ENCODE assay signal across 9 mouse cellular contexts in genomic region chr2:61804841-61805540, GRCm38 (mm10). TPM values are rescaled to one million over a fixed set of nuclear protein-coding genes. Genes with fewer than 3 reads are reported as not detected.
DNase-seq lines count a peak whose midpoint lies in the region; ATAC-seq and TF ChIP-seq lines count a peak whose summit lies in the region.
"Had no signal": no experiment of that assay in that cellular context is flagged by ENCODE, and none has a peak within 500 bp of the region (broad histone marks: within the 10 kb centered on the region; RNA-seq: fewer than 3 reads in every experiment).

No protein-coding gene starts in this region.

- TF ChIP-seq CTCF in lung, embryonic 14.5 days (IDR thresholded peaks at IDR 0.05; ENCODE audit: low read depth): no peak

- ATAC-seq in lung, embryonic 14.5 days (ENCODE audit: insufficient read depth): peak; percentile 18; the same call in 1 of the 2 replicates
- peak; percentile 27 for ATAC-seq in forebrain, embryonic 14.5 days
- peak; percentile 41 for ATAC-seq in neural tube, embryonic 14.5 days (ENCODE audit: low read depth)
- ATAC-seq in erythroblast, adult 5-6 weeks (replicated peaks; ENCODE audit: low FRiP score, poor library complexity, severe bottlenecking): no peak

- no peaks in the 10 kb centered on the region for H3K36me3 ChIP-seq in lung, embryonic 14.5 days (ENCODE audit: insufficient read depth)
- no peaks in the 10 kb centered on the region for H3K36me3 ChIP-seq in forebrain, embryonic 14.5 days (ENCODE audit: control insufficient read depth, insufficient read depth, low read length)
- H3K36me3 ChIP-seq in neural tube, embryonic 14.5 days (ENCODE audit: control insufficient read depth, insufficient read depth, low read length): no peaks in the 10 kb centered on the region

- no peak overlapping the region for H3K9ac ChIP-seq in lung, embryonic 14.5 days
- peak overlapping the region; percentile 87 for H3K9ac ChIP-seq in forebrain, embryonic 14.5 days (ENCODE audit: low read length)
- H3K9ac ChIP-seq in neural tube, embryonic 14.5 days (replicated peaks; ENCODE audit: low read depth, low read length): no peak overlapping the region
- H3K9ac ChIP-seq: liver, embryonic 14.5 days had no signal

- DNase-seq in adrenal gland, adult 2 months: peak; percentile 29
- DNase-seq in adrenal gland, adult 18-20 months (ENCODE audit: low spot score in 2 of 2): no peak
- peak; percentile 14 for DNase-seq in lung, embryonic 14.5 days
- DNase-seq in lung, adult 18-20 months: no peak
- peak; percentile 47 for DNase-seq in forebrain, embryonic 14.5 days (ENCODE audit: low spot score)
- DNase-seq in kidney, postnatal 25 days: peak; percentile 4 to 40

- H3K4me3 ChIP-seq in lung, embryonic 14.5 days (ENCODE audit: low read depth, low read length): peak overlapping the region; percentile 12
- peak overlapping the region; percentile 51 for H3K4me3 ChIP-seq in forebrain, embryonic 14.5 days (ENCODE audit: low read depth, low read length)
- H3K4me3 ChIP-seq in neural tube, embryonic 14.5 days (ENCODE audit: low read depth, low read length): no peak overlapping the region

- no peaks in the 10 kb centered on the region for H3K4me1 ChIP-seq in lung, embryonic 14.5 days (ENCODE audit: insufficient read depth)
- H3K4me1 ChIP-seq in forebrain, embryonic 14.5 days (ENCODE audit: control insufficient read depth, insufficient read depth, low read length): peaks cover 4% of the 10 kb centered on the region
- H3K4me1 ChIP-seq in neural tube, embryonic 14.5 days (ENCODE audit: control insufficient read depth, insufficient read depth, low read length): peaks cover 5% of the 10 kb centered on the region; the same call in 1 of the 2 replicates

- H3K27ac ChIP-seq in lung, embryonic 14.5 days (ENCODE audit: low read depth): no peak overlapping the region
- H3K27ac ChIP-seq in forebrain, embryonic 14.5 days (ENCODE audit: low read depth, low read length): peak overlapping the region; percentile 98
- H3K27ac ChIP-seq in neural tube, embryonic 14.5 days (ENCODE audit: low read depth, low read length): no peak overlapping the region
- H3K27ac ChIP-seq: liver, embryonic 14.5 days had no signal

- WGBS in lung, embryonic 14.5 days: under 1% methylated on average over 39 of the region's 39 CpGs
- 1% methylated on average over 39 of the region's 39 CpGs for WGBS in forebrain, embryonic 14.5 days
- under 1% methylated on average over 39 of the region's 39 CpGs for WGBS in neural tube, embryonic 14.5 days

- peaks cover 79% of the 10 kb centered on the region for H3K27me3 ChIP-seq in lung, embryonic 14.5 days (ENCODE audit: insufficient read depth, low read length)
- peaks cover 26% of the 10 kb centered on the region for H3K27me3 ChIP-seq in forebrain, embryonic 14.5 days (replicated peaks; ENCODE audit: control insufficient read depth, insufficient read depth, low read length)
- H3K27me3 ChIP-seq in neural tube, embryonic 14.5 days (ENCODE audit: control insufficient read depth, insufficient read depth, low read length): peaks cover 42% of the 10 kb centered on the region

- H3K9me3 ChIP-seq in lung, embryonic 14.5 days (ENCODE audit: low read depth, low read length): no peaks in the 10 kb centered on the region
- H3K9me3 ChIP-seq in forebrain, embryonic 14.5 days (replicated peaks; ENCODE audit: control insufficient read depth, low read length): no peaks in the 10 kb centered on the region
- no peaks in the 10 kb centered on the region for H3K9me3 ChIP-seq in neural tube, embryonic 14.5 days (ENCODE audit: control insufficient read depth, low read length)

- H3K4me2 ChIP-seq in lung, embryonic 14.5 days: peak overlapping the region; percentile 32
- H3K4me2 ChIP-seq in forebrain, embryonic 14.5 days (ENCODE audit: low read length): peak overlapping the region; percentile 47
- no peak overlapping the region for H3K4me2 ChIP-seq in neural tube, embryonic 14.5 days (ENCODE audit: low read depth, low read length)

RNA-seq across cellular contexts. Expression of gene Tbr1, which starts 2.3 kb away (rescaled TPM):
- not detected for total RNA-seq in adrenal gland, adult 2 months (2021)
- polyA plus RNA-seq in adrenal gland, adult 2 months (2012; rRNA removed): 0.02 and 0.15 TPM in 2 replicates
- total RNA-seq in adrenal gland, adult 18-20 months (2021): not detected
- 0.16 and 0.20 TPM in 2 replicates for polyA plus RNA-seq in lung, embryonic 14.5 days (2014; fragmentation: Nextera tagmentation; extraction: Ambion mirVana)
- 46.3 and 47.2 TPM in 2 replicates for polyA plus RNA-seq in forebrain, embryonic 14.5 days (2014; fragmentation: Nextera tagmentation; extraction: Ambion mirVana)
- polyA plus RNA-seq in neural tube, embryonic 14.5 days (2014; fragmentation: Nextera tagmentation; extraction: Ambion mirVana): 0.16 and 0.19 TPM in 2 replicates
- not detected in 2 replicates for total RNA-seq in erythroblast, adult 5-6 weeks (2015; ENCODE audit: low replicate concordance)
- total RNA-seq in erythroblast, adult 5-6 weeks (2017; ENCODE audit: low replicate concordance): not detected in 2 replicates

Comparison
In these comparisons a context has a peak if more than half of its experiments do, and no peak if none do; other contexts are left out.
1. DNase-seq: peak in adrenal gland, adult 2 months (single experiment), lung, embryonic 14.5 days (single experiment), forebrain, embryonic 14.5 days (single experiment) and kidney, postnatal 25 days (2 of 2); none in adrenal gland, adult 18-20 months (0 of 2) and lung, adult 18-20 months (0 of 2).
2. RNA of gene Tbr1, which starts 2.3 kb away (polyA plus RNA-seq): 46.3 to 47.2 TPM in forebrain, embryonic 14.5 days; 0.16 to 0.20 TPM in lung, embryonic 14.5 days, 0.16 to 0.19 TPM in neural tube, embryonic 14.5 days and 0.02 to 0.15 TPM in adrenal gland, adult 2 months; every median in the first group is over 10 times any median in the second.